Mouse (Mus musculus): ENCODE results near the gene Kcnq1. TPM values are rescaled to one million over a fixed set of nuclear protein-coding genes. Genes with fewer than 3 reads are reported as not detected.

The Kcnq1 gene
- polyA plus RNA-seq, 1 experiment from 2014 or later, result 0.63 TPM

GRCm38 (mm10) chr7:143069751-143070400 lies 36.3 kb upstream of the Kcnq1 start:
- Histone ChIP-seq H3K4me2 (ENCODE audit: low read depth, low read length) (peak overlapping the region; percentile 94), H3K9ac (replicated peaks) (peak overlapping the region; percentile 91), H3K27me3 (ENCODE audit: insufficient read depth, low read length) (no peaks in the 10 kb centered on the region), H3K9me3 (ENCODE audit: low read length) (no peaks in the 10 kb centered on the region), H3K4me3 (ENCODE audit: low read depth, low read length) (peak overlapping the region; percentile 90), H3K4me1 (ENCODE audit: insufficient read depth) (peaks cover 17% of the 10 kb centered on the region), H3K27ac (ENCODE audit: low read depth) (peak overlapping the region; percentile 86), H3K36me3 (replicated peaks; ENCODE audit: insufficient read depth, low read length) (peaks cover 29% of the 10 kb centered on the region)
- no peak for TF ChIP-seq EP300 (IDR thresholded peaks at IDR 0.05; ENCODE audit: low read depth)
- TF ChIP-seq CTCF (IDR thresholded peaks at IDR 0.05; ENCODE audit: low read depth), result no peak
- no peak; the same call in 1 of the 2 replicates for ATAC-seq
- DNase-seq, result no peak
- 12% methylated on average over 30 of the region's 30 CpGs for WGBS (ENCODE audit: insufficient replicate concordance)

GRCm38 (mm10) chr7:143070506-143071070 lies 35.6 kb upstream of the Kcnq1 start:
- Histone ChIP-seq H3K9ac (replicated peaks) (peak overlapping the region; percentile 91), H3K27me3 (ENCODE audit: insufficient read depth, low read length) (no peaks in the 10 kb centered on the region), H3K9me3 (ENCODE audit: low read length) (no peaks in the 10 kb centered on the region), H3K36me3 (replicated peaks; ENCODE audit: insufficient read depth, low read length) (peaks cover 23% of the 10 kb centered on the region), H3K4me1 (ENCODE audit: insufficient read depth) (peaks cover 17% of the 10 kb centered on the region), H3K4me2 (ENCODE audit: low read depth, low read length) (peak overlapping the region; percentile 94), H3K27ac (ENCODE audit: low read depth) (no peak overlapping the region), H3K4me3 (ENCODE audit: low read depth, low read length) (peak overlapping the region; percentile 90)
- ATAC-seq, result no peak
- WGBS (ENCODE audit: insufficient replicate concordance), result 88% methylated on average over 10 of the region's 10 CpGs
- TF ChIP-seq CTCF (IDR thresholded peaks at IDR 0.05; ENCODE audit: low read depth) (no peak), EP300 (IDR thresholded peaks at IDR 0.05; ENCODE audit: low read depth) (no peak)
- DNase-seq, result no peak

- H3K27me3 ChIP-seq (ENCODE audit: insufficient read depth, low read length), result no peaks in the 10 kb centered on the region
- H3K9ac ChIP-seq (replicated peaks), result no peak overlapping the region
- DNase-seq (no peak), ATAC-seq (no peak)
- no peak overlapping the region for H3K4me3 ChIP-seq (ENCODE audit: low read depth, low read length)
- peaks cover 4% of the 10 kb centered on the region; the same call in 1 of the 2 replicates for H3K36me3 ChIP-seq (replicated peaks; ENCODE audit: insufficient read depth, low read length)
- H3K4me1 ChIP-seq (ENCODE audit: insufficient read depth), result peaks cover 17% of the 10 kb centered on the region
- no peak overlapping the region for H3K4me2 ChIP-seq (ENCODE audit: low read depth, low read length)
- H3K9me3 ChIP-seq (ENCODE audit: low read length), result no peaks in the 10 kb centered on the region
- WGBS (ENCODE audit: insufficient replicate concordance), result 71% methylated on average over 5 of the region's 5 CpGs
- TF ChIP-seq EP300 (IDR thresholded peaks at IDR 0.05; ENCODE audit: low read depth) (no peak), CTCF (IDR thresholded peaks at IDR 0.05; ENCODE audit: low read depth) (no peak)
- no peak overlapping the region for H3K27ac ChIP-seq (ENCODE audit: low read depth)
Observed at GRCm38 (mm10) chr7:143072605-143073004, 33.6 kb upstream of the Kcnq1 start.

GRCm38 (mm10) chr7:143073086-143073485 lies 33.1 kb upstream of the Kcnq1 start:
- 50% methylated on average over 1 of the region's 1 CpGs for WGBS (ENCODE audit: insufficient replicate concordance)
- peak; percentile 67 for DNase-seq
- TF ChIP-seq CTCF (IDR thresholded peaks at IDR 0.05; ENCODE audit: low read depth) (peak; percentile 78), EP300 (IDR thresholded peaks at IDR 0.05; ENCODE audit: low read depth) (no peak)
- H3K4me1 ChIP-seq (ENCODE audit: insufficient read depth), result peaks cover 17% of the 10 kb centered on the region
- H3K4me2 ChIP-seq (ENCODE audit: low read depth, low read length), result no peak overlapping the region
- no peaks in the 10 kb centered on the region for H3K36me3 ChIP-seq (replicated peaks; ENCODE audit: insufficient read depth, low read length)
- no peak overlapping the region for H3K27ac ChIP-seq (ENCODE audit: low read depth)
- no peaks in the 10 kb centered on the region for H3K9me3 ChIP-seq (ENCODE audit: low read length)
- no peak overlapping the region for H3K9ac ChIP-seq (replicated peaks)
- H3K27me3 ChIP-seq (ENCODE audit: insufficient read depth, low read length), result no peaks in the 10 kb centered on the region
- ATAC-seq, result no peak
- H3K4me3 ChIP-seq (ENCODE audit: low read depth, low read length), result no peak overlapping the region

- Histone ChIP-seq H3K9me3 (ENCODE audit: low read length) (no peaks in the 10 kb centered on the region), H3K4me3 (ENCODE audit: low read depth, low read length) (no peak overlapping the region), H3K9ac (replicated peaks) (no peak overlapping the region), H3K27me3 (ENCODE audit: insufficient read depth, low read length) (no peaks in the 10 kb centered on the region), H3K4me2 (ENCODE audit: low read depth, low read length) (no peak overlapping the region), H3K36me3 (replicated peaks; ENCODE audit: insufficient read depth, low read length) (no peaks in the 10 kb centered on the region), H3K4me1 (ENCODE audit: insufficient read depth) (peaks cover 4% of the 10 kb centered on the region), H3K27ac (ENCODE audit: low read depth) (no peak overlapping the region)
- TF ChIP-seq EP300 (IDR thresholded peaks at IDR 0.05; ENCODE audit: low read depth) (no peak), CTCF (IDR thresholded peaks at IDR 0.05; ENCODE audit: low read depth) (no peak)
- ATAC-seq, result no peak
- DNase-seq, result no peak
- 67% methylated on average over 5 of the region's 5 CpGs for WGBS (ENCODE audit: insufficient replicate concordance)
Observed at GRCm38 (mm10) chr7:143075394-143075793, 30.8 kb upstream of the Kcnq1 start.

- Histone ChIP-seq H3K9ac (replicated peaks) (no peak overlapping the region), H3K4me1 (ENCODE audit: insufficient read depth) (no peaks in the 10 kb centered on the region), H3K27ac (ENCODE audit: low read depth) (no peak overlapping the region), H3K9me3 (ENCODE audit: low read length) (no peaks in the 10 kb centered on the region), H3K36me3 (replicated peaks; ENCODE audit: insufficient read depth, low read length) (no peaks in the 10 kb centered on the region), H3K27me3 (ENCODE audit: insufficient read depth, low read length) (no peaks in the 10 kb centered on the region), H3K4me3 (ENCODE audit: low read depth, low read length) (no peak overlapping the region), H3K4me2 (ENCODE audit: low read depth, low read length) (no peak overlapping the region)
- peak; percentile 62 for ATAC-seq
- 67% methylated on average over 2 of the region's 2 CpGs for WGBS (ENCODE audit: insufficient replicate concordance)
- DNase-seq, result no peak
- no peak for TF ChIP-seq CTCF (IDR thresholded peaks at IDR 0.05; ENCODE audit: low read depth)
- TF ChIP-seq EP300 (IDR thresholded peaks at IDR 0.05; ENCODE audit: low read depth), result no peak
Observed at GRCm38 (mm10) chr7:143077351-143077750, 28.8 kb upstream of the Kcnq1 start.
